In the genomic region with DNA sequence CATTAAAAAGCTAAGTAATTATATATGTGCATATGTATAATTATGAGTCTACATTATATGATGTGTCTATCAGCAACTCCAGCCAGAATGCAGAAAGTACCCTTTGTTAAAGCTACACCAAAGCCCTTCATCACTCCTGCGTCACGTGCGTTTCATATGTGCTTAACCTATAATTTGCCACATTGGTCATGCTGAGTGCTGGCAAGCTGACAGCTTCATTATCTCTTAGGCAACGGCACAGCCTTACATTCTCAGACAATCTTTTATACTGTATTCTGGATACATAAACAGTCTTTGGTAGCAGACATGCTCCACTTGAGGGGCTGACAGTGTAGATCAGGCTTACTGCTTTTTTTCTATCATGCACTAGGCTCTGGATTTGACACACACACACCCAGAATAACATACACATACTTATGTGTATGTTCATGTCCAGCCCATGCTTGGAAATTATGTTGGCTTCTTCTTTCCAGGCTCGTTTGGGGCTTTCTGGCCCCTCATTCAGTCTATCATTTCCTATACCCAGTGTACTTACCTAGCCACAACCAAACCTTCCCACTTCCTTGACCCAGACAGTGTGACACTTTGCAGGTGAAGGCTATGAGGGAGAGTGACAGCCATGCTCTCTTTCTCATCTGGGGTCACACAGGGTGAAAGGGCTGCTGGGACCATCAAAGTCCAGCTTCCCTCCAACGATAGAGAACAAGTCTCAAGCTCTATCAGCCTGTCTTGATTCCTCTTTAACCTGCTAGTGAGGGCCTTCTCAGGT, we compare ENCODE assay signal across 18 mouse cellular contexts.
DNase-seq lines count a peak whose midpoint lies in the region; ATAC-seq and TF ChIP-seq lines count a peak whose summit lies in the region.
"Had no signal": no experiment of that assay in that cellular context is flagged by ENCODE, and none has a peak within 500 bp of the region (broad histone marks: within the 10 kb centered on the region; RNA-seq: fewer than 3 reads in every experiment).

No protein-coding gene starts in this region.

- no peak for DNase-seq in midbrain, embryonic 11.5 days (ENCODE audit: low spot score, missing footprints)
- DNase-seq in brain, embryonic 18.5 days (ENCODE audit: low read depth, low spot score), result peak; percentile 39
- DNase-seq in forebrain, embryonic 14.5 days (ENCODE audit: low spot score), result peak; percentile 93
- peak; percentile 31 for DNase-seq in mesoderm, embryonic 11.5 days (ENCODE audit: low read depth, low spot score)
- DNase-seq in heart, adult 2 months, result no peak
- no peak for DNase-seq in cerebellum, postnatal 14 days
- DNase-seq: adrenal gland, postnatal 25 days; cerebellum, adult 18-20 months; gastrocnemius, postnatal 36 days; kidney, adult 9 months; lung, postnatal 10 days; spleen, adult 18-20 months; thymus, postnatal 4 days had no signal

- H3K4me3 ChIP-seq in midbrain, embryonic 13.5 days (replicated peaks), result no peak overlapping the region
- H3K4me3 ChIP-seq in midbrain, embryonic 11.5 days (ENCODE audit: low read depth, low read length), result no peak overlapping the region
- no peak overlapping the region for H3K4me3 ChIP-seq in forebrain, embryonic 14.5 days (ENCODE audit: low read depth, low read length)
- H3K4me3 ChIP-seq in heart, adult 2 months, result no peak overlapping the region
- H3K4me3 ChIP-seq: heart, embryonic 13.5 days; liver, embryonic 12.5 days; midbrain, embryonic 12.5 days had no signal

- 57% methylated on average over 6 of the region's 6 CpGs for WGBS in midbrain, embryonic 13.5 days
- 84% methylated on average over 6 of the region's 6 CpGs for WGBS in midbrain, embryonic 11.5 days
- WGBS in forebrain, embryonic 14.5 days, result 42% methylated on average over 6 of the region's 6 CpGs
- 55% methylated on average over 6 of the region's 6 CpGs for WGBS in heart, adult 2 months

- no peak overlapping the region for H3K4me2 ChIP-seq in midbrain, embryonic 13.5 days (replicated peaks)
- no peak overlapping the region for H3K4me2 ChIP-seq in midbrain, embryonic 11.5 days
- no peak overlapping the region for H3K4me2 ChIP-seq in forebrain, embryonic 14.5 days (ENCODE audit: low read length)
- H3K4me2 ChIP-seq: heart, embryonic 13.5 days; liver, embryonic 12.5 days; midbrain, embryonic 12.5 days had no signal

- intact Hi-C loops in heart, adult 2 months (cut with DNase I), result no loop called here

- ATAC-seq in midbrain, embryonic 13.5 days, result peak; percentile 81
- no peak for ATAC-seq in midbrain, embryonic 11.5 days (ENCODE audit: low FRiP score)
- peak; percentile 89 for ATAC-seq in forebrain, embryonic 14.5 days
- ATAC-seq in frontal cortex, adult (ENCODE audit: low TSS enrichment), result no peak
- ATAC-seq: liver, embryonic 12.5 days had no signal

- no peak for TF ChIP-seq POLR2A in heart, adult 2 months (IDR thresholded peaks at IDR 0.05; ENCODE audit: insufficient read depth, low read depth, low read length)

- H3K79me2 ChIP-seq in heart, adult 2 months (replicated peaks; ENCODE audit: control insufficient read depth, insufficient read depth, low read length), result no peaks in the 10 kb centered on the region

- H3K36me3 ChIP-seq in midbrain, embryonic 13.5 days, result no peaks in the 10 kb centered on the region
- no peaks in the 10 kb centered on the region for H3K36me3 ChIP-seq in midbrain, embryonic 11.5 days (ENCODE audit: control insufficient read depth, insufficient read depth, low read length)
- no peaks in the 10 kb centered on the region for H3K36me3 ChIP-seq in forebrain, embryonic 14.5 days (ENCODE audit: control insufficient read depth, insufficient read depth, low read length)
- no peaks in the 10 kb centered on the region for H3K36me3 ChIP-seq in heart, adult 2 months (ENCODE audit: control insufficient read depth, insufficient read depth, low read length)
- H3K36me3 ChIP-seq: heart, embryonic 13.5 days; liver, embryonic 12.5 days; midbrain, embryonic 12.5 days had no signal

- no peak for TF ChIP-seq EP300 in heart, adult 2 months (IDR thresholded peaks at IDR 0.05; ENCODE audit: insufficient read depth, low read depth, low read length)

- H3K4me1 ChIP-seq in midbrain, embryonic 13.5 days (replicated peaks), result peaks cover 7% of the 10 kb centered on the region; the same call in 1 of the 2 replicates
- no peaks in the 10 kb centered on the region for H3K4me1 ChIP-seq in midbrain, embryonic 11.5 days (ENCODE audit: control insufficient read depth, insufficient read depth, low read length)
- H3K4me1 ChIP-seq in forebrain, embryonic 14.5 days (ENCODE audit: control insufficient read depth, insufficient read depth, low read length), result peaks cover 8% of the 10 kb centered on the region
- no peaks in the 10 kb centered on the region for H3K4me1 ChIP-seq in heart, adult 2 months (ENCODE audit: control insufficient read depth, insufficient read depth, low read length)
- H3K4me1 ChIP-seq: liver, embryonic 12.5 days had no signal

- H3K9me3 ChIP-seq in midbrain, embryonic 13.5 days, result no peaks in the 10 kb centered on the region
- H3K9me3 ChIP-seq in midbrain, embryonic 11.5 days (ENCODE audit: control insufficient read depth, low read length), result no peaks in the 10 kb centered on the region
- H3K9me3 ChIP-seq in forebrain, embryonic 14.5 days (replicated peaks; ENCODE audit: control insufficient read depth, low read length), result no peaks in the 10 kb centered on the region
- H3K9me3 ChIP-seq: heart, embryonic 13.5 days; liver, embryonic 12.5 days; midbrain, embryonic 12.5 days had no signal

- no peak for TF ChIP-seq CTCF in heart, adult 2 months (IDR thresholded peaks at IDR 0.05)

- H3K27ac ChIP-seq in midbrain, embryonic 13.5 days, result peak overlapping the region; percentile 53; the same call in 1 of the 2 replicates
- no peak overlapping the region for H3K27ac ChIP-seq in midbrain, embryonic 11.5 days (ENCODE audit: low read depth, low read length)
- H3K27ac ChIP-seq in forebrain, embryonic 14.5 days (ENCODE audit: low read depth, low read length), result 0 out of 2 replicates have a peak overlapping the region, but pooled peaks have one; percentile 40
- no peak overlapping the region for H3K27ac ChIP-seq in heart, adult 2 months
- H3K27ac ChIP-seq: heart, embryonic 13.5 days; liver, embryonic 12.5 days; midbrain, embryonic 12.5 days had no signal

- H3K9ac ChIP-seq in midbrain, embryonic 13.5 days (replicated peaks), result no peak overlapping the region
- no peak overlapping the region for H3K9ac ChIP-seq in midbrain, embryonic 11.5 days (ENCODE audit: low read length)
- H3K9ac ChIP-seq in forebrain, embryonic 14.5 days (ENCODE audit: low read length), result no peak overlapping the region; the same call in 1 of the 2 replicates
- no peak overlapping the region for H3K9ac ChIP-seq in heart, adult 2 months (ENCODE audit: low read depth, low read length)
- H3K9ac ChIP-seq: heart, embryonic 13.5 days; liver, embryonic 12.5 days; midbrain, embryonic 12.5 days had no signal

- no peaks in the 10 kb centered on the region for H3K27me3 ChIP-seq in midbrain, embryonic 13.5 days
- no peaks in the 10 kb centered on the region for H3K27me3 ChIP-seq in midbrain, embryonic 11.5 days (ENCODE audit: control insufficient read depth, insufficient read depth, low read length)
- H3K27me3 ChIP-seq in forebrain, embryonic 14.5 days (replicated peaks; ENCODE audit: control insufficient read depth, insufficient read depth, low read length), result no peaks in the 10 kb centered on the region
- no peaks in the 10 kb centered on the region for H3K27me3 ChIP-seq in heart, adult 2 months (ENCODE audit: control insufficient read depth, insufficient read depth, low read length)
- H3K27me3 ChIP-seq: heart, embryonic 13.5 days; liver, embryonic 12.5 days; midbrain, embryonic 12.5 days had no signal

Comparison
In these comparisons a context has a peak if more than half of its experiments do, and no peak if none do; other contexts are left out.
1. ATAC-seq: peak in midbrain, embryonic 13.5 days (single experiment) and forebrain, embryonic 14.5 days (single experiment); none in midbrain, embryonic 11.5 days (single experiment) and frontal cortex, adult (single experiment).
2. H3K27ac ChIP-seq: peak in midbrain, embryonic 13.5 days (single experiment) and forebrain, embryonic 14.5 days (single experiment); none in midbrain, embryonic 11.5 days (single experiment) and heart, adult 2 months (single experiment).
3. DNase-seq: peak in brain, embryonic 18.5 days (single experiment), forebrain, embryonic 14.5 days (single experiment) and mesoderm, embryonic 11.5 days (single experiment); none in midbrain, embryonic 11.5 days (single experiment), heart, adult 2 months (0 of 2) and cerebellum, postnatal 14 days (0 of 2).